In the genomic region with DNA sequence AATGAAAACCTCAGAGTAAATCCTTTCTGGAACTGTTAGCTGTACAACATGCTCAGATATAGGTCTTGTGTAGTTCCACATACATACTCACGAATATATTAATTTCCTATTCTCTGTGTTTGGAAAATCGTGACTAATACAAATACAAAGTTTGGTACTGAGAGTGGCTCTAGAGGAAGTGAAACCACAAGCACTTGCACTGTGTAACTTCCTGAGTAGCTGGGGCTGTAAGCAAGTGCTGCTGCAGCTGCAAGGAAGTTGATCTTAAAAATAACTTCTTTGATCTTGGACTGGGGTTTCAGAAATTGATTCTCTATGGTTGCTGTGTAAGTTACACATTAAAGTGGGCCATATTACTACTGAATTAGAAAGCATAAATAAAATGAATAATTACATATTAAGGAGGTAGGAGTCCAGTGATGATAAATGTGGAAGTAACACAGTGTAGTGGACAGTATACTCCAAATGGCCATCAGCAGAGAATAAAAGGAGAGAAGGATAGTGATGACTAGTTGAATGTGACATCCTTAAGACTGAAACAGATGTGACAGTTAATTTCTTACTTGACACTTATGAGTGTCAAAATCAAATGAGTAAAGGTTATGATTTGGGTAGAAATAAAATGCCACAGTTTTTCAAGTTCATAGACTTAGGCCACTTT, we compare ENCODE assay signal across 13 mouse cellular contexts.
DNase-seq lines count a peak whose midpoint lies in the region; ATAC-seq and TF ChIP-seq lines count a peak whose summit lies in the region.
"Had no signal": no experiment of that assay in that cellular context is flagged by ENCODE, and none has a peak within 500 bp of the region (broad histone marks: within the 10 kb centered on the region; RNA-seq: fewer than 3 reads in every experiment).

No protein-coding gene starts in this region.

- TF ChIP-seq EP300 in MEL (IDR thresholded peaks at IDR 0.05; ENCODE audit: low read depth in 1 of 2, low read length in 2 of 2): 0 out of 4 replicates have a peak, but pooled peaks of 1 of the 2 experiments have one; percentile 8

- H3K79me2 ChIP-seq in MEL (ENCODE audit: control insufficient read depth, insufficient read depth, low read length, poor library complexity): no peaks in the 10 kb centered on the region

- no peak for TF ChIP-seq RAD21 in MEL (IDR thresholded peaks at IDR 0.05; ENCODE audit: low read depth, low read length)

- intact Hi-C loops in gastrocnemius, adult 2 months (cut with DNase I): no loop called here

- no peak overlapping the region for H3K4me2 ChIP-seq in hindbrain, embryonic 14.5 days (replicated peaks)
- H3K4me2 ChIP-seq: intestine, embryonic 15.5 days; liver, embryonic 15.5 days had no signal

- no peak for TF ChIP-seq POLR2A in MEL (IDR thresholded peaks at IDR 0.05; ENCODE audit: control insufficient read depth in 1 of 2, insufficient read depth in 1 of 2, low read depth in 1 of 2, low read length in 2 of 2, poor library complexity in 1 of 2)

- H3K9me3 ChIP-seq in MEL (replicated peaks; ENCODE audit: insufficient read depth, low read length): no peaks in the 10 kb centered on the region
- H3K9me3 ChIP-seq in hindbrain, embryonic 14.5 days (ENCODE audit: control insufficient read depth, low read length): no peaks in the 10 kb centered on the region
- H3K9me3 ChIP-seq: intestine, embryonic 15.5 days; liver, embryonic 15.5 days had no signal

- peaks cover 0 to 3% of the 10 kb centered on the region in 2 experiments; a peak in 2 of 4 replicates for H3K4me1 ChIP-seq in MEL (ENCODE audit: control insufficient read depth in 1 of 2, insufficient read depth in 2 of 2, low read length in 2 of 2)
- H3K4me1 ChIP-seq in hindbrain, embryonic 14.5 days (replicated peaks; ENCODE audit: control insufficient read depth, insufficient read depth, low read length): no peaks in the 10 kb centered on the region
- H3K4me1 ChIP-seq: intestine, embryonic 15.5 days; liver, embryonic 15.5 days had no signal

- no peak overlapping the region for H3K27ac ChIP-seq in MEL (ENCODE audit: control insufficient read depth, low read depth, low read length)
- H3K27ac ChIP-seq in gastrocnemius, adult 2 months: no peak overlapping the region; the same call in 1 of the 2 replicates
- no peak overlapping the region for H3K27ac ChIP-seq in hindbrain, embryonic 14.5 days
- H3K27ac ChIP-seq: intestine, embryonic 15.5 days; liver, embryonic 15.5 days had no signal

- 0 out of 2 replicates have a peak overlapping the region, but pooled peaks have one; percentile 28 for H3K9ac ChIP-seq in MEL (ENCODE audit: control insufficient read depth, low read depth, low read length, poor library complexity, severe bottlenecking)
- no peak overlapping the region for H3K9ac ChIP-seq in hindbrain, embryonic 14.5 days
- H3K9ac ChIP-seq: intestine, embryonic 15.5 days; liver, embryonic 15.5 days had no signal

- no peaks in the 10 kb centered on the region for H3K27me3 ChIP-seq in MEL (ENCODE audit: control insufficient read depth in 1 of 2, insufficient read depth in 2 of 2, low read length in 2 of 2)
- H3K27me3 ChIP-seq in hindbrain, embryonic 14.5 days (ENCODE audit: control insufficient read depth, insufficient read depth, low read length): no peaks in the 10 kb centered on the region
- H3K27me3 ChIP-seq: intestine, embryonic 15.5 days; liver, embryonic 15.5 days had no signal

- H3K36me3 ChIP-seq in MEL (ENCODE audit: control insufficient read depth in 1 of 2, insufficient read depth in 2 of 2, low read length in 2 of 2): no peaks in the 10 kb centered on the region; a peak in 1 of 4 replicates
- H3K36me3 ChIP-seq in hindbrain, embryonic 14.5 days (replicated peaks; ENCODE audit: control insufficient read depth, insufficient read depth): no peaks in the 10 kb centered on the region
- H3K36me3 ChIP-seq: intestine, embryonic 15.5 days; liver, embryonic 15.5 days had no signal

- no peak for ATAC-seq in hindbrain, embryonic 14.5 days (ENCODE audit: low FRiP score)
- ATAC-seq: intestine, embryonic 15.5 days; Patski had no signal

- peak overlapping the region in 1 of 2 experiments; percentile 45; a peak in 2 of 4 replicates for H3K4me3 ChIP-seq in MEL (ENCODE audit: control insufficient read depth in 1 of 2, insufficient read depth in 1 of 2, low read depth in 2 of 2, low read length in 2 of 2)
- no peak overlapping the region for H3K4me3 ChIP-seq in gastrocnemius, adult 2 months
- H3K4me3 ChIP-seq in hindbrain, embryonic 14.5 days (replicated peaks; ENCODE audit: low read length): no peak overlapping the region
- H3K4me3 ChIP-seq: intestine, embryonic 15.5 days; liver, embryonic 15.5 days; myocyte had no signal

- peak; percentile 2 for DNase-seq in layer of hippocampus, adult 11-12 months (ENCODE audit: low spot score)
- no peak for DNase-seq in layer of hippocampus, adult 8-10 months (ENCODE audit: low spot score in 2 of 2)
- peak; percentile 39 to 45 for DNase-seq in B cell, adult 2 months
- peak; percentile 73 for DNase-seq in MEL (ENCODE audit: low read depth, low spot score)
- DNase-seq in lung, postnatal 36 days: peak; percentile 36
- no peak for DNase-seq in gastrocnemius, adult 2 months
- no peak for DNase-seq in hindbrain, embryonic 14.5 days (ENCODE audit: low spot score)
- DNase-seq: cerebellum, postnatal 25 days; gastrocnemius, postnatal 25 days had no signal

- no peak for TF ChIP-seq CTCF in MEL (IDR thresholded peaks at IDR 0.05 in 2 of 3, conservative IDR thresholded peaks at IDR 0.05 in 1 of 3; ENCODE audit: control insufficient read depth in 1 of 3, insufficient read depth in 1 of 3, low read depth in 2 of 3, low read length in 3 of 3, poor library complexity in 1 of 3, severe bottlenecking in 1 of 3)
- TF ChIP-seq CTCF in gastrocnemius, adult 2 months (IDR thresholded peaks at IDR 0.05): no peak

- whole genome bisulfite sequencing in hindbrain, embryonic 14.5 days: 77% methylated on average over 2 of the region's 2 CpGs

TF ChIP-seq in MEL, 35 proteins besides CTCF, POLR2A, EP300 and RAD21:
- TF ChIP-seq JUND (IDR thresholded peaks at IDR 0.05; ENCODE audit: low read depth, low read length) (no peak), GABPA (IDR thresholded peaks at IDR 0.05; ENCODE audit: low read depth, low read length) (no peak), HCFC1 (IDR thresholded peaks at IDR 0.05; ENCODE audit: low read depth, low read length) (no peak), POLR2AphosphoS2 (IDR thresholded peaks at IDR 0.05; ENCODE audit: low read length) (no peak), GATA1 (IDR thresholded peaks at IDR 0.05; ENCODE audit: low read depth, low read length) (no peak), SIN3A (IDR thresholded peaks at IDR 0.05; ENCODE audit: low read length) (no peak), MYB (IDR thresholded peaks at IDR 0.05; ENCODE audit: low read depth, low read length) (no peak), MAZ (IDR thresholded peaks at IDR 0.05; ENCODE audit: low read depth, low read length) (no peak), POLR2AphosphoS5 (IDR thresholded peaks at IDR 0.05; ENCODE audit: borderline replicate concordance, low read depth, low read length) (no peak), CHD2 (IDR thresholded peaks at IDR 0.05; ENCODE audit: low read length) (no peak), MAX (IDR thresholded peaks at IDR 0.05; ENCODE audit: low read length) (no peak), RCOR1 (IDR thresholded peaks at IDR 0.05; ENCODE audit: low read depth, low read length) (no peak), E2F4 (IDR thresholded peaks at IDR 0.05; ENCODE audit: borderline replicate concordance, low read depth, low read length) (no peak), MYC (IDR thresholded peaks at IDR 0.05; ENCODE audit: low read depth, low read length) (no peak), KAT2A (conservative IDR thresholded peaks at IDR 0.05; ENCODE audit: low read depth, low read length) (no peak), USF1 (IDR thresholded peaks at IDR 0.05; ENCODE audit: low read depth, low read length) (no peak), ZMIZ1 (IDR thresholded peaks at IDR 0.05; ENCODE audit: low read depth, low read length) (no peak), MXI1 (IDR thresholded peaks at IDR 0.05; ENCODE audit: low read depth, low read length) (no peak)

Comparison
In these comparisons a context has a peak if more than half of its experiments do, and no peak if none do; other contexts are left out.
1. DNase-seq: peak in layer of hippocampus, adult 11-12 months (single experiment), B cell, adult 2 months (2 of 2), MEL (single experiment) and lung, postnatal 36 days (single experiment); none in layer of hippocampus, adult 8-10 months (0 of 2), gastrocnemius, adult 2 months (single experiment) and hindbrain, embryonic 14.5 days (single experiment).